Mouse (Mus musculus): ENCODE measurements around the gene Ssbp4.

DNA sequence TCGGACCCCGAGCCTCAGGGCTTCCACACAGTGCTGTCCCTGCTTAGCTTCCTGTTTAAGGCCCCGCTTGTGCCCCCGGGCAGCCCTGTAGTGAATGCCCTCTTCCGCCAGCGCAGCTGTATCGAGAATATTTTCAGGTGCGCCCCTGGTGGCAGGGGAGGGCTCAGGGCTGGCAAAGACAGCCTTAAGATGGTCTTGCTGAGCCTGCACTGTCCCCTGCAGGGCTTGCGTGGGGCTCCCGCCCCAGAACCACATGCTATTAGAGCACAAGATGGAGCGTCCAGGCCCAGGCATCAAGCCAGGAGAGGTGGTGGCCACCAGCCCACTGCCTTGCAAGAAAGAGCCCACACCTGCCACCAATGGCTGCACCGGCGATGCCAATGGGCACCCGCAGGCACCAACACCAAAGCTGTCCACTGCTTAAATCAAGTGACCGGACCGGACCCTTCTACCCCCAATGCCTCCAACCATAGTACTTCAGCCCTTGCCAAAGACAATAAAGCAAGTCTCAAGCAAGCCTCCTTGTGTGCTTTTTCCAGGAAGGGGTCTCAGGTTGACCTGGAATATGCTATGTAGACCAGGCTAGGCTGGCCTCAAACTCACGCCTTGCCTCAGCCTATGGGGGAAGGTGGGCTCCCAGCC lies 11.8 kb downstream of the Ssbp4 start:
- TF ChIP-seq POLR2A (IDR thresholded peaks at IDR 0.05; ENCODE audit: borderline replicate concordance, insufficient read depth, low read length) (no peak), CTCF (IDR thresholded peaks at IDR 0.05; ENCODE audit: borderline replicate concordance, insufficient read depth, low read depth, low read length) (peak; percentile 37; the same call in 1 of the 2 replicates)

All from cerebellum, adult 2 months (tissue).